Mouse (Mus musculus) bone marrow, adult 2 months (tissue): Measurements from ENCODE around the gene Snx10. TPM values are rescaled to one million over a fixed set of nuclear protein-coding genes. Genes with fewer than 3 reads are reported as not detected.

Experiments used
- H3K27ac ChIP-seq: fragments of 200-500 bp; 2 replicates; pipeline ENCODE4 v1.5.1; 2012; ENCODE audit warnings: low read depth, mild to moderate bottlenecking, control low read depth, inconsistent platforms, low read length; ENCODE audit not compliant: control insufficient read depth, poor library complexity, insufficient read depth
- H3K4me1 ChIP-seq: fragments of 200-500 bp; 2 replicates; pipeline ENCODE4 v1.6.1; 2011; ENCODE audit warnings: low read length; ENCODE audit not compliant: control insufficient read depth, insufficient read depth
- H3K4me3 ChIP-seq: fragments of 200-500 bp; replicated peaks from 2 replicates; pipeline ENCODE3; 2011; ENCODE audit warnings: mild to moderate bottlenecking, low read depth, low read length, control low read depth; ENCODE audit not compliant: control insufficient read depth
- CTCF ChIP-seq: fragments of 200-500 bp; IDR thresholded peaks from 2 replicates; pipeline ENCODE4 v1.5.1; 2011; ENCODE audit warnings: low read length, control low read depth; ENCODE audit not compliant: control insufficient read depth, insufficient read depth
- POLR2A ChIP-seq: fragments of 200-500 bp; IDR thresholded peaks from 2 replicates; pipeline ENCODE4 v1.6.1; 2011; ENCODE audit warnings: low read depth, mild to moderate bottlenecking, control low read depth, low read length, borderline replicate concordance; ENCODE audit not compliant: control insufficient read depth
- WGBS: fragments of 180-500 bp; shearing (Covaris S2); methylation state at CpG from one replicate; pipeline ENCODE4 v1.1.7; 2018; 5-methylcytosine and 5-hydroxymethylcytosine counted together
- polyA plus RNA-seq: library from polyadenylated mRNA; stranded (reverse); fragments of >200 nt; gene quantifications from 2 replicates; pipeline ENCODE4 v1.2.4, GENCODE M21; 2011; ENCODE audit warnings: low replicate concordance; ENCODE audit not compliant: missing spikeins, insufficient read depth, insufficient read length

Gene Snx10
- polyA plus RNA-seq, 1 experiment, result 18.5 TPM

- Histone ChIP-seq H3K4me3 (no peak overlapping the region), H3K27ac (no peak overlapping the region), H3K4me1 (no peaks in the 10 kb centered on the region; the same call in none of the 2 replicates)
- WGBS, result 16% methylated on average over 7 of the region's 7 CpGs
- no peak for TF ChIP-seq CTCF
- no peak for TF ChIP-seq POLR2A
Measured at GRCm38 (mm10) chr6:51558311-51558710, 34.6 kb downstream of the Snx10 start.

- Histone ChIP-seq H3K4me1 (no peaks in the 10 kb centered on the region; the same call in 1 of the 2 replicates), H3K4me3 (no peak overlapping the region), H3K27ac (no peak overlapping the region)
- WGBS, result 49% methylated on average over 14 of the region's 14 CpGs
- no peak for TF ChIP-seq CTCF
- TF ChIP-seq POLR2A, result no peak
Measured at GRCm38 (mm10) chr6:51566771-51567680, 43.3 kb downstream of the Snx10 start.

DNA sequence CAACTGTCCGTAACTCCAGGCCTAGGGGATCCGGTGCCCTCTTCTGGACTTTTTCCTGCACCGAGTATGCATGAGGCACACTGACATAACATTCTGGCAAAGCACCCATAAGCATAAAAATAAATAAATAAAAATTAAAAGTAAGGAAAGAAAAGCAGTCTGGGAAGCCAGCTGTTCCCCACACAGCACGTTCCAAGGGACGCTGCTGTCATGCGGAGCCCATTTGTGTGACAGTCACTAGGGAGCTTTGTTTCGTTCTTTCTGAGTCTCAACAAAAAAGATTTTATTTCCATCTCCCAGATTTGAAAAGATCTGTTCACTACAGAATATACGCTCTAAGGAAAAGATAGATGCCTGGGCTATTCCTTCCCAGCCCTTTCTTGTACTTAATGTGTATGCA lies 45.4 kb downstream of the Snx10 start:
- WGBS, result 90% methylated on average over 8 of the region's 8 CpGs
- Histone ChIP-seq H3K27ac (no peak overlapping the region), H3K4me1 (no peaks in the 10 kb centered on the region), H3K4me3 (no peak overlapping the region)
- TF ChIP-seq CTCF (no peak), POLR2A (no peak)

DNA sequence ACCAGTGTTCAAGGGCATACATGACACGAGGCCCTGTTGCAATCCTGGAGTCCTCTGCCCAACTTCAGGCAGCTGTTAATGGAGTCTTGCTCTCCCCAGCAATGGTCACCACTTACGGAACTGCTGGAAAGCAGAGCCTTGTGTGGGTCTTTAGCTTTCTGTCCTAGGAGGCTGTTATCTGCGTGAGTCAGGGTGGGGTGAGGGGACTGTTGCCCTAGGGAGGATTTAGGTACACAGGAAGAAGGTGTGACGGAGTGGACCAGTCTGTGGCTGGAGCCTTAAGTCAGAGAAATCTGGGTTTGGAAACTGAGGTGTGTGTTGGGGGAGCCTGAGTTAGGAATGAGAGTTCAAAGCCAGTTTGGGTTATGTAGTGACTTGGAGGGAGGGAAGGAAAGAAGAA lies 49.4 kb downstream of the Snx10 start:
- WGBS, result 75% methylated on average over 4 of the region's 4 CpGs
- Histone ChIP-seq H3K4me1 (no peaks in the 10 kb centered on the region), H3K4me3 (no peak overlapping the region), H3K27ac (no peak overlapping the region)
- no peak for TF ChIP-seq POLR2A

DNA sequence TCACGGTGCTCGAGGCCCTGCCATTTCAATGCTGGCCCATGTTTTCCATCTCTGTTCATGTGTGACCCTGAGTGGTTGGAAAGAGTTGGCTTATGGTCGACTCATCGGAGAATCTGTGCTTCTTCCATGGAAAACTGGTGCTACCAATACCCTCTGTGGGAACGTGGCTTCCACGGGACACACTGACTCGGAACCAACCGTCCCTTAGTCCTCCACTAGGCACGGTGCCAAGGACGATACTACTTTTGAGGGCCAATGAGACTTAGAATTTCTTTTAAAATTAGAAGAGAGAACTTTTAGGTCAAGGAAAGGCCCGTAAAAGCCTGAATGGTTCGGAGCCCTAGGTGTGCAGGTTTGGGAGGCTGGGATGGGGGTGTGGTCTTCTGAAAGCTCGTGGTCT lies 50.4 kb downstream of the Snx10 start:
- 84% methylated on average over 13 of the region's 13 CpGs for whole genome bisulfite sequencing
- TF ChIP-seq POLR2A (no peak), CTCF (no peak)
- Histone ChIP-seq H3K27ac (no peak overlapping the region), H3K4me3 (no peak overlapping the region), H3K4me1 (no peaks in the 10 kb centered on the region)

DNA sequence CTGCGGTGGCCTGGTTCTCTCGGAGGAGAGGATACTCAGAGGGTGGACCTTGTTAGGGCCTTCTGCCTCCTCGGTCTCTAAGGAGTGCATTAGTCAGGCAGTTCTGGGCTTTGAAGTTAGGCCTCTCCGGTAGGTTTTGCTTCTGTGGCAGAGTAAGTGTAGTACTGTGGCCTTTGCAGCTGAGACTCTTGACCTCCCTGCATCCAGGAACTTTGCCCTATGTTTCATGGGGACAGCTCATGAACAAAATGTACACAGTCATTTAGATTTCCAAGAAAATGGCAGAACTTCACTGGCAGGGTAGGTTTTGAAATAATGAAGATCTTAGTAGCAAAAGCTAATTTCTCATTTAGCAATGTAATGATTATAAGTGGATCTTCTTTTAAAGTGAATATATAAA lies 54.7 kb downstream of the Snx10 start:
- Histone ChIP-seq H3K4me3 (no peak overlapping the region), H3K27ac (no peak overlapping the region), H3K4me1 (no peaks in the 10 kb centered on the region)
- WGBS, result 82% methylated on average over 4 of the region's 4 CpGs
- TF ChIP-seq CTCF, result no peak
- no peak for TF ChIP-seq POLR2A

DNA sequence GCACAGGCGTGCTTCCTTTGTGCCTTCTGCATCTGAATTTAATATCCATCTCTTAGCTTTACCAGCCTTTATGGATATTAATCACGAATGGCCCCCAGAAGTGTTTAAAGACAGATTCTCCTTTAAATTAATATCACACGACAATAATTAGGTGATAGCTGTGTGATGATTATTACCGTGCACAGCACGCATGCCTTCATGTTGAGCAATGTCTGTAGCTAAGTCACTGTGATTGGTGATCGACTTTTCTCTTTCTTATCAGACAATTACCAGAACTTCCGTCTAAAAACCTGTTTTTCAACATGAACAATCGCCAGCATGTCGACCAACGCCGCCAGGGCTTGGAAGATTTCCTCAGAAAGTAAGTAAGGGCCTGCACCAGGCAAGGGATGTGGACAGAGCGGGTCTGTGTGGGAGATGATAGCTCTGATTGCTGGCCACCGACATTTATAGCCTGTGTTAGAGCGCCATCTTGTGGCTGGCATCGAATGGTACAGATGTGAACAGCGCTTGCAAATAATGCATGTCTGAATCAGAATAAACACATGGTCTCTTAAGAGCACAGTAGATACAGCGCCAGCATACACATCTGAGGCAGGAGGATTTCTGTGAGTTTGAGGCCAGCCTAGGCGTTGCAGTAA lies 56.5 kb downstream of the Snx10 start:
- TF ChIP-seq POLR2A (no peak), CTCF (peak; percentile 90)
- WGBS, result 29% methylated on average over 18 of the region's 18 CpGs
- Histone ChIP-seq H3K27ac (no peak overlapping the region), H3K4me1 (no peaks in the 10 kb centered on the region), H3K4me3 (no peak overlapping the region)

GRCm38 (mm10) chr6:51581418-51581817 lies 57.7 kb downstream of the Snx10 start:
- TF ChIP-seq CTCF (no peak), POLR2A (no peak)
- Histone ChIP-seq H3K4me3 (no peak overlapping the region), H3K4me1 (no peaks in the 10 kb centered on the region), H3K27ac (no peak overlapping the region)
- WGBS, result 89% methylated on average over 9 of the region's 9 CpGs
